Mouse (Mus musculus) kidney, adult 8-10 months (tissue): ENCODE data around the gene Ntn4.
A peak's percentile ranks its signal among the peaks of the same experiment; 100 is the strongest.

ENCODE experiments used
- DNase-seq, 2 experiments: peaks; one replicate each; pipeline ENCODE4 v3.0.0; 2022

Ntn4 gene

DNA sequence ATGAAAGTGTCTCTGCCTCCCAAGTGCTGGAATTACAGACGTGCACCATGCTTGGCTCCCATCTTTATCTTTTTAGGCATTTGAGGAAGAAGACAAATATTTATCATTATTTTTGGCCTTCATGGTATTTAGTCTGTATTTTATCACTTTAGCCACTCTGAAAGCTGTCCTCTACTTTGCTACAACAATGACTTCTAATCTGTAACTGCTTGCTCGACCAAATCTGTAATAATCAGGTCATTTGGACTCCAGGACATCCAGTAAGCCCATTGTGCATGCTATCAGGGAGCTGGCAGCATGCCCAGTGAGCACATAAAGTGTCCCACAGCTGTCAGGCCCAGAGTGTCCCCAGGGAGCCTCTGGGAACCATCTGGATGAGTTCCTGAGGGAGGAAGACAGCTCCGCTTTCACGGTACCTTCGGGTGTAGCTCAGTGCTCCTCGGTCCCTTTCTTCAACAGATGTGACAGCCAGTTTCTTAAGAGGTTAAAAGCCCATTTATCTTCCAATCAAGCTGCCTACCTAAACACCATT, 95.7 kb downstream of the Ntn4 start:
- peak; percentile 77 to 79 for DNase-seq

DNA sequence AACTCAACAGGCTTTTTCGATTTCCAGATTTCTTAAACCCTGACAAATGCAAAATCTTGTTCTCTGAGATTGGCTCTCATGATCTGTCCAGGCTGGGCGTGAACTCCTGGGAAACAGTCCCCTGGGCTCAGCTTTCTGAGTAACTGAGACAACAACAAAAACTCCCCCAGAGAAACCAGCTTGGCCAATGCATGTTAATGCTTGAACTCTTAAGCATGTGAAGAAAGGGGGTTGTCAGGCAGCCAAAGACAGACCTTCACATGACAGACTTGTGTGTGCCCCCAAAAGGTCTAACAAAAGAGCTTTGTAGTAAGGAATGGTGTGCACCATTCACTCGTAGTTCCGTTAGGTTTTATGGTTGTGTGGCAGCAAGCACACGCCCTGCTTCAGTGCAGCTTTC, 96.6 kb downstream of the Ntn4 start:
- no peak for DNase-seq

DNA sequence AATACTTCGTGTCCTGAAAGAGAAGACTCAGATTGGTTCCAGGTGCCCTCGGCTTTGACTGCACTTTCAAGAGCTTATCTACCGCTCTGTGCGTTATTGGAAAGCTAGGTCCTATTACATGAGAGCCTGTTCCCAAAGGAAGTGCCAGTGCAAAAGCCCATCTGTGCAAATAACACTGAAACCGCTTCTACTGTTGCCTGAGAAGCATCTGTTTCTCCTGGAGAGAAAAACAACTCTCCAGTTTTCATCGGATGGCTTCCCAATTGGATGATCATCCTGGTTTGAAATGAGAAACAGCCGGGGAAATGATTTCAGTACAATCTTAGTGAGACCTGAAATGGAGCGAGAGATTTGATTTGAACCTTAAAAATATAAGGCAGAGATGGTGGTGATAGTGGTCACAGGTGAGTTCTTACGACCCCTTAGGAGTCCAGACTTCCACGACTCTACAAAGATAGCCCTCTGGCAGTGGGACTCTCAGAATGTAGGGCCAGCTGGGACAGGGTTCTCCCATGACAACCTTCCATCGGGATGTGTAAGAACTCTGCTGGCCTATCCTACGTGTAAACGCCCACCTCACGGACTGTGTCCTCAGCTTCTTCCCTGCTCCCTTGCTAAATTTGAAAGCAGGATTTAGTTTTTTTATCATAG, 101.1 kb downstream of the Ntn4 start:
- no peak for DNase-seq

DNA sequence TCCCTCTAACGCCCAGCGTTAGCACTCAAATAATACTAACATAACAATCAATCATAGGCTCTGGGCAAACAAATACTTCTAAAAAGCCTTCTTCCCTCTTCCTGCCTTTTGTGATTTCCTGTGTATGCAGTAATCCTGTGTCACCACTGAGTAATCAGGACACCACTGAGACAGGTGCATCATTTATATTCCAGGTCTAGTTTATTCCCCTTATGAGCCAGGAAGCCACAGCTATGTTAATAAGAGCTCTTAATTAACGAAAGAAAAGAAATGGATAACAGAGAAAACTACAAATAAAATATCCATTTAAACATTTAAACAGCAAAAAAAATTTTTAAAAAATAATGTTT, 101.6 kb downstream of the Ntn4 start:
- DNase-seq = no peak

DNA sequence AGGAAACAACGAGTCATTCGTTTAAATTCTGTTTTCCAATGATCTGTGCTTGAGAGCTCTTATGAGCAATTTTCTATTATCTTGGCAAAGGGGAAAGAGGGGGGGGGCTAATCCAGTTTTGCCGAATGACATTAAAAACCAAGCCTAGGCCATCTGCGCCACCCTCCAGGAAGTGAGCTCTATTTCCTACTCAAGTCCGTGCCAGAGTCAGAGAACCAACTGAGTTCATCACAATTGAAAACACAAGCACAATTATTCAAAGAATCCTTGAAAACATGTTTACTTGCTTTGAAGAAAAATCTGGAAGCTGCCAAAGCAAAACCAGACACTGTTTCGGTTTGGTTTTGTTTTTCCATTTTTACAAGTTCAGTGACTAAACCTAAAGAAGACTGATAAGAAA, 102.1 kb downstream of the Ntn4 start:
- DNase-seq = peak in 1 of 2 experiments; percentile 22

DNA sequence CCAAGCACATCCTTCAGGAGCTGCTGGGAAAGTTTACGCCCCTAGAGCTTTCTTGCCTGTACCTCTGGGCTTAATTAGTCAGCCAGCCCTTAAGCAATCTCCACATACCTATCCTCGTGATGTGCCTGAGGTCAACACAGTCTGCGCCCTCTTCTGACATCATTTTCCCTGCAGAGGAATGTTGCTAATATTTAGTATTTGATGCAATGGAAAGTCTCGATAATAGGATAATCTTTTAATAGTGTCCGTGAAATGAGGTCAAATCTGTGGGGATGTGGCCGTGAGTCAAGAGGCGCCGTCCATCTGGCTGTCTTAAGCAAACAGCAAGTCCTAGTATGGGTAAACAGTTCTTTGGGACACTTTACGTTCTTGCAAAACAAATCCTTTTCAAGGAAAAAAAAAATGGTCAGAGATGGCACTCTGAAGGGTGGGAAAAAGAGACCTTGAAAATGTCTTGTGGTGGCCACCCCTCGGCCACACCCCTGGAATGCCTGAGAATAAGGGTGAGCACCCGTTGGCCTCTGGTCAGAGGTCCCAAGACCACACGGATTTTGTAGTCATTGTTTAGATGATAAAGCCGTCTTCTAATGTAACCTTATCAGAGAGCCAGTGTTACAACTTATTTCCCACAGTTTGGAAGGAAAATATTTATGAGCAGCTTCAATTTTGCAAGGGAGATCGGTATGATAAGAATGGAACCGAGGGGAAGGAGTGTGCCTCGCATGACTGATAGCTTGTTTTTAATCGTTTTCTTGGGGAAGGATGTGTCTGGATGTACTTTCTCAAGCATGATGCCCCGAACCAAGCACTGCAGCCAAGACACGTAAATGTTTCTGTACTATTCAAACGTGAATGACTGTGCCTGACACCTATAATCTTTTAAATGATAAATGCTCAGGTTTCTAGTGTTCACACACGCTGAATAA, 109.0 kb downstream of the Ntn4 start:
- DNase-seq = no peak

DNA sequence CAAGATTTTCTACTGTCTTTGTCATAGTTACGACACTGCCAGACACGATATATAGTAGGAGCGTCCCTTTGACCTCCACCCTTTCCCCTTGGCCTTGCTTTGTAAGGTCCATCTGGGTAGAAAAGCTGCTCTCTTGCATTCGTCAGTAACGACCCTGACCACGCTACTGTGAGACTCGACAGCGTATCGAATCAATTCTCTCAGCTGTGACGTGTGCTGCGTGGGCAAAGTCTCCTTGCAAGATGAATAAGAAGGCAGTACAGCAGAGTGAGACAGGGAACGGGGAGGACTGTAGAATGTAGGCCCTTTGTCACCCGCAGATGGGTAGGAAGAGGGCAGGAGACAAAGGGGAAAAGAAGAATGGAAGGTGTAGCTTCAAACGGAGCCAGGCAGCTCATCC, 110.8 kb downstream of the Ntn4 start:
- no peak for DNase-seq

DNA sequence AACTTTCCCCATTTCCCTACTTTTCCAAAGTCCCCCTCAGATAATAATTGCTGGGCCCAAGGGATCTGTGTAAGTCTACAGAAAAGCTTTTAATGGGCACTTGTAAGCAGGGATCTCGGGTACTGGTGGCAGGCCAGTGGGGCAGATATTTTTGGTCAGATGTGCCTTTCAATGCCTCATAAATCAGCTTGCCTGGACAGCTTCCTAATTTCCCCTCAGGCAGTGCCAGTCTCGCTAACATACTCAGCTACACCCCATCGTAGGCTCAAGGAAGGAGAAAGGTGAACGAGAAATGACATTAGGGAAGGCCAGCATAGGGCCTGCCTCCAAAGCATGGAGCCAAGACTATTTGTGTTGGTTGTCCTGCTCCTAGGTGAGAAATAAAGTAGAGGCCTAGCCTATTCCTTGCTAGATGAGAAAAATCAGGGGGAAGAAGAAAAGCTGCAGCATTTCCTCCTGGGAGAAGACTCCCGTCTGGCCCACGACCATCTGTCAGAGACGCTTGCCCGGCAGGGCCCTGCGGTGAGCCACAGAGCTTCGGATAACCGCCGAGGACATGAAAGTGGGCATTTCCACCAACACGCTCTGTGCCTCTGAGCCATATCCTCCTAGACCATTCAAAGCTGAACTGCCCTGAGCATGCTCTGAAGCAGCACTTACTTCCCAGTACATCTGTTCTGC, 113.4 kb downstream of the Ntn4 start:
- no peak for DNase-seq

DNA sequence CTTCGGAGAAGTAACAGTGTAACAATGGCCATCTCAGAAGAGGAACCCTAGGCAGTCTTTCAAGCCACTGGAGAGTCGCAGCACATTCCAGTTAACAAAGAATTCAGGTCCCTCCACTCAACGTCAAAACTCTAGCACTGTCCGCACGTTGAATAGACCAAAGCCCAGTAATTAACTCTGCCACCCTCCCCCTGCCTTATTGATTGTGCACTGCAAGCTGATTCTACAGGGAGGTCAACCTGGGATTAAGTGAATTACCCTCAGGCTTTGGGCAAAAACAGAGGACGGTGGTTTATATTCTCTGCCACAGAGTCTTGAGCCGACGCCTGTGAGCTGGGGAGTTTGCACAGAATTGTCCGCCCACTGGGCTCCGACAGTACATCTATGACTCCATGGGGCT, 115.7 kb downstream of the Ntn4 start:
- no peak for DNase-seq

DNA sequence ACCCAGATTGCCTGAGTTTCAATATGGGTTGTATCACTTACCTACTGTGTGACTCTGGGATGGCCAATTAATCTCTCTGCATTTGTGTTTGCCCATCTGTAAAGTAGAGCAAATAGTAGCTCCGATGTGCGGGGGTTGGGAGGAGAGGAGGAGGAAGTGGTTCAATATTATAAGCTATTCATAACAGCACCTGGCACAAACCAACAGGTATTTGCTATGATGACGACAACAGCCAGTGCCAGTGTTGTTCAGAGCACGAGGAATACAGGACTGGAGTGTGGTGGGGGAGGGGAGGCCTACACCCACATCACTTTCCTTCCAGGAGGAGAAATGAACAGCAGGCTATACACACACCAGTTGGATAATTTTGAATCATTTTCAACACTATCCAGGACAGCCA, 119.2 kb downstream of the Ntn4 start:
- no peak for DNase-seq

DNA sequence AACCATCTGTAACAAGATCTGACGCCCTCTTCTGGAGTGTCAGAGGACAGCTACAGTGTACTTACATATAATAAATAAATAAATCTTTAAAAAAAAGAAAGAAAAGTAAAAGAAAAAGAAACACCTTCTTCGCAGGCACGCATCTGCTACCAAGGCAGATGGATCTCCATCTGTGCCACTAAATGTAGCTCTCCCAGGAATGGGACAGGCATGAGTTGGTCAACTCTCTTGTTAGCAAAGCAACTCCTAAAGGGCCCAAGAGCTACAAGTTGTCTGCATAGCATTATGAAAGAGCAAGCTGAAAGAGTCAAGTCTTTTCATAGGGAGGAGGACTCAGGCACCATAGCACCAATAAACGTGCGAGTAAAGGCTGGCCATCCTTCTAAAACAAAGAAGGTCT, 119.9 kb downstream of the Ntn4 start:
- DNase-seq = no peak

DNA sequence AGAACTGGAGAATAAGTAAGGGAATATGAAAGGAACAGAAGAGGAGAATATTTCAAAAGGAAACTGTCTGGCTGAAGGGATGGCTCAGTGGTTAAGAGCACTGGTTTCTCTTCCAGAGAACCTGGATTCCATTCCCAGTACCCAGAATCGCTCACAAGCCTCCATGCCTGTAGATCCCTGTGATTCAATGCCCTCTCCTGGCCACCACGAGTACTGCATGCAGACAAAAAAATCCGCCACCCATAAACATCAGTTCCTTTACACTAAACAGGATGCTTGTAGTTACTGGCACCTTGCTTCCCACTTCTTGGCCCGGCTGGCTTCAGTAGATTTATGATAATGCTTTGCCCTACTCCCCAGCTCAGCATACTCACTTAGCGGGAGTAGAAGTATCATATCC, 122.6 kb downstream of the Ntn4 start:
- peak; percentile 23 to 54 for DNase-seq

DNA sequence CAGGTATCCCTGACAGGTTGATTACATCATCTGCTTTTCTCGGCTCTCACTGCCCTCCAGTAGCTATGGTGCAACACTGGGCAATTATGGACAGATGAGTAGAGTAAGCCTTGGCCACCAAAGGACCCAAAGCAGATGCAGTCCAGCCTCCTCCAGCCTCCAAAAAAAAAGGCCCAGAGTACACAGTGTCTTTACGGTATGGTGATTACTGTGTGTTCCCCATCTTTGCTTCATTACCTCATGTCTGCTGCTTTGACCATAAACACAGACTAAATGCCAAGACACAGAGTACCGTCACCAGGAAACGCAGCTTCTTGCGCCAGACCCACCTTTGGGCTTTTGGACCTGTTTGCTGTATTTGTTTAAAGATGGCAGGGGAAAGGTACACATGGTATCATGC, 125.7 kb downstream of the Ntn4 start:
- no peak for DNase-seq

DNA sequence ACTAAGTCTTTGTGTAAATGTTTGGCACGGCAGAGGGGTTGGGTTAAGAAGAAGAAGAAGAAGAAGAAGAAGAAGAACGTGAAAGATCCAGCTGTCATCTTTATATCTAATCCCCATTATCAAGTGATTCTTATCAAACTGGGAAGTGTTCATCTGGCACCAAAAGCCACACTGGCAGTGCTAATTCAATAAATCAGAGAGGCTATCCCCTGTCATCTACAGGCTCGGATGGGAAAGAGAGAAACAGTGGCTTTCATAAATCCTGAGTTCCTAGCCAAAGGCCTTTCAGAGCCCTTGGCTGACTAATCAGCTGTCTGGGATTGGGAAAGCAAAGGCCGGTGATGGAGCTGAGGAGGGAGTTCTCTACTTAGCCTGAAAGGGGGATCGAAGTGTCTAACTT, 126.8 kb downstream of the Ntn4 start:
- DNase-seq = no peak

DNA sequence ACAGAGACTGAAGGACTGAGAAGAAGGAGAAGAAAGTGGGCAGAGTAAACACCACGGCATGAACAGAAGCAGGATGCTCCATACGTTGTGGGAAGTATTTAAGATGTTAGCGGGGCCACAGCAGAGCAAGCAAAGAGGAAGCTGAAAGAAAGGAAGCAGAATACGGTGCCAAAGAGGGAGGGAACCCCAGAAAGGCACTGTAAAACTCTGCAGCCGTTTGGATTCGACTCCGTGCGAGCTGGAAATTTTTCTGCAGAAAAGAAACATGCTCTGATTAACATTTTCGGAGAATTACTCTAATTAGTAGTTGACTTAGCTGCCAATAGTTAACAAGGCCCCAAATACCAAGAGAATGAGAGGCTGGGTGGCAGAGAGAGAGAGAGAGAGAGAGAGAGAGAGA, 127.7 kb downstream of the Ntn4 start:
- DNase-seq = no peak

DNA sequence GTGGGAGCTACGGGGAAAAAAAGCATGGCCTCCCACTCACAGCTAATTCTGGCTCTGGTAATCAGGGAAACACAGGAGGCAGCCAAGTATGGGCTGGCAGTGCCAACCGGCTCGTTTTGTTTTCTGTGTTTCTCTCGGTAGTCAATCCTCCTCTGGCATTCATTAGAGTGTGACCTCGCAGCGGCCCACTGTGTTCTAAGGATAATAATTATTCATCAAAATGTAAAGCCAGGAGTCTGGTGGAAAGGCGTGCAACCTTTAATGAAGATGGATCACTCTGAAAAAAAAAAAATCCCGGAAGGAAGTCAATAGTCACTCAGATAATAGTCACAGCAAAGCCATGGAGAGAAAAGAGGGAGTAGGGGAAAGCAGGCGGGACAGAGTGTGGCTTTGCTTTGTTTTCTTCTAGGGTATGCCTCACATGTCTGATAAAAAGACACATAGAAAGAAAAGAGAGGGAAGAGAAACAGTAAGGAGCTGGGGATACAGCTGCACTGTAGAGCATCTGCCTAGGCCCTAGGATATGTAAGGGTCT, 131.5 kb downstream of the Ntn4 start:
- no peak for DNase-seq

DNA sequence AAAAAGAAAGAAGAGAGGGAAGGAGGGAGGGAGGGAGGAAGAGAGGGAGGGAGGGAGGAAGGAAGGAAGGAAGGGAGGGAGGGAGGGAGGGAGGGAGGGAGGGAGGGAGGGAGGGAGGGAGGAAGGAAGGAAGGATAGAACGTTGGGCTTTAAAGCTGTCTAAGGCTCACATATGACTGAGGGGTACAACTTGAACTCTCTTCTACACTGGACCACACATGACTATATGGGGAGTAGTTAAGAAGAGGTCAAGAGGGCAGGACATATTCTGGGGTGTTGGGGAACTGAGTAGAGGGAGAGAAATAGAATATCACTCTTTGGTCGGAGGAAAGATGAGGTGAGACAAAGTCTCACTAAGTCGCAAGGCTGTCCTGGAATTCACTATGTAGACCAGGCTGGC, 132.0 kb downstream of the Ntn4 start:
- DNase-seq = no peak

DNA sequence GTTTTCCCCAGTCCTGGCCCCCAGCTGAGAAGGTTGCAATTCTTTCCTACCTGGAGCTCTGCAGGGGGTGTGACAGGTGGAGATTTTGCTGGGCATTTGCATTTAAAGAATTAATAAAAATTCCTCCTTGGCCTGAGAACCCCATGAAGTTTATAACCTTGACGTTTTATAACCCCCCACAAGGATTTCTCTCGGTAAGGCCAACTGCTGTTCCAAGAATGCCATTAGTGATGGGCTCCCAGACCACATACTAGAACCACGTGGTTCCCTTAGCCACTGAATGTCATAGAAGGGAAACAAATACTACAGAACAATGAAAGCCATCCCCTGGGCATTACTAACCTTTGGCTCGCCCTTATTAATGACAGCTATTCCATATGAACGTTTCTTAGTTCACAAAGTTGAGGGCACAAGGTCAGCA, 136.3 kb downstream of the Ntn4 start:
- DNase-seq = peak; percentile 46 to 67

DNA sequence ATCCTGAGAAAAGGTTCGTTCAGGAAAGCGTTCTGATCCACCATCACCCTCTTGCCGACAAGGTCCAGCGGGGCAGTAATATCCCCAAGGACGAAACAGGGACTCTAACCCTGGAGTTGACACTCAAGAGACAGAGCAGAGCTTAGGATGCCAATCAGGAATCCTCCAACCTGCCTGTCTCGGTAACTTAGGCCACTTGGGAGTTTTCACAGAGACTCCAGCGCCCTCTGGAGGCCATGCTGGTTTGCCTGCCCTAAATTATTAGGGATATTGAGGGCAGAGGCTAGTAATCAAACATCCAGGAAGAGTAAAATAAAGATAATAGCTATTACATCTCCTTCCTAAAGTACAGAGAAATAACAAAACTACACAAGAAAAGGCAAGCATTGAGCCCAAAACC, 136.9 kb downstream of the Ntn4 start:
- DNase-seq = peak; percentile 48 to 80

DNA sequence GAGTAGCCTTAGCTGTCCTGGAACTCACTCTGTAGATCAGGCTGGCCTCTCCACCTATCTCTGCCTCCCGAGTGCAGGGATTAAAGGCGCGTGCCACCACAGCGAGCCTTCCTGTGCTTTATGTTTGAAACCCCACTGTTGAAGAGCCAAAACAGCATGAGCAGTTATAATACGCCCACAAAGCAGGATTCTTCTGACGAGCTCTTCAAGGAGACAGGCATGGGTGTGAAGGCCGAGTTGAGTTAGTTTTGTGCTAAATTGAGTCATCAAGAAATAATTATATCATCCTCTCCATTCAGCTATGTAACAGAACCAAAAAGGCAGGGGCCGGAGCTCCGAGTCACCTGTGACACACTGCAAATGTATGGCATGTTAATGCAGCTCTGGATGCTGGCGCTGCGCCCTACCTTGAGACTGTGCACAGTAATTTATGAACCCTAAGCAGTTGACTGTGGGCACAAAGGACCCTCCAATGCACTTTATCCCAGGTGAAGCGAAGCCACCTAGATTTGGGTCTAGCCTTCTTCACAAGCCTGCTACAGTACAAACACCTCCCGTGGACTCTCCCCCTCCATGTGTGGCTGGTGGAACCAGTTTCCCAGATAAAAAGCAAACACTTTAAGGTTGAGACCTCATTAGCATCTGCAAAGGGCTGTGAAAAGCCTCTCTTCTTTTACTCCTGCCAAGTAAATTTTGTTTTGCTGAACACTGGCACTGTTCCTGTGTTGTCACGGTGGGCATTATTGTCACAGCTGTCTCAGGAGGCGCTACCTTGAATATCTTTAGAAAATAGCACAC, 142.9 kb downstream of the Ntn4 start:
- DNase-seq = no peak
